Mouse (Mus musculus) inflammation-experienced regulatory T-cells (primary cell): ENCODE measurements around the gene Phf21a. TPM values are rescaled to one million over a fixed set of nuclear protein-coding genes. Genes with fewer than 3 reads are reported as not detected.

Experiments
- polyA plus RNA-seq, 2 experiments: library from polyadenylated mRNA; unstranded; fragments of 100-300 nt; shearing (Covaris generic); gene quantifications; one replicate each; pipeline ENCODE4 v1.2.1; 2017

The Phf21a gene
- polyA plus RNA-seq: 10 to 100 TPM; 53.8 to 62.4 TPM

DNA sequence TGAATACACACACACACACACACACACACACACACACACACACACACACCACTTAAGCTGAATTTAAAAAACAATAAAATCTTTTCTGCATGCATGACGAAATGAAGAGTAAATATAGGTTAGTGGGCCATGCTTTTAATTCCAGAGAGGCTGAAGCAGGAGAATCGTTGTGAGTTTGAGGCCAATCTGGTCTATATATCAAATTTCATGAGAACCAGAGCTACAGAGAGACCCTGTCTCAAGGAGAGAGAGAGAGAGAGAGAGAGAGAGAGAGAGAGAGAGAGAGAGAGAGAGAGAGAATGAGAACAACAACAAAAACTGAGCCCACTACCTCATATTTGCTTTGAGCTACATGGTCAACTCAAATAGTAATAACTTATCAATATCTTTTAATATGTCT is at the start of gene Phf21a:
Gene Phf21a (plus strand): TSS at position 301 of the 400 bp plus-strand sequence.

GRCm38 (mm10) chr2:92374514-92374913 is 281.6 kb downstream of the Phf21a start, which contains the start of the genes Pex16 and Large2:
TSS of gene Pex16 (plus strand) at chr2:92374676.
TSS of gene Large2 (minus strand) at chr2:92374869.

DNA sequence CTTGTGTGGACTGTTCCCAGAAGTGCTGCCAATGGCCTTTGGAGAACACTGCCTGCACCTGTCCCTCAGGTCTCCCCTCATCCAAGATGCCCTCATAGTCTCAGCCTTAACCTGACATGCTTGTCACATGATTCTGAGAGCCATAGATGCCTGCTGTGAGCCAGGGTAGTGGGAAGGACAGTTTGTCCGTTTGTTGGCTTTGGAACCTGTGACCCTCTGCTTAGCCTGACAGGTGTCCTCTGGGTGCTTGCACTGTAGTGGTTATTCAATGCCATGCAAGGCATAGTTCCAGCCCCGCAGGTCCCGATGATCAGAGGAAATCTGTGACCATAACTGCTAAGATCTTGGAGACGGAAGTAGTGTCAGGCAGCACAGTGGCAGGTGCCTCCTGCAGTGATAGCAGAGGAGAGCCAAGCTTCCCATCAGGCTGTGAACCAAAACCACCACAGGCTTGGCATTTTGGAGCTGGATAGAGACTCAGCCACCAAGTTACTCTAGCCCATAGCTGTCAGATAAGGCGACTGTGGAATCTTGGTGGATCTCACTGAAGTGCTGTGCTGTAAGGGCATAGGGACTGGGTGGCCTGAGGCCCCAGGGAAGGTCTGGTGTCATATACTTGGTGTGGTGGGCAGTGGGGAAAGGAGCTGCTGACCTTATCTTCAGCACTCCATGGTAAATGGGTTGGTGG is 289.1 kb downstream of the Phf21a start, which contains the start of gene 1700029I15Rik:
Gene 1700029I15Rik (plus strand): TSS at position 638 of the 688 bp plus-strand sequence.

GRCm38 (mm10) chr2:92401091-92401561 is 308.2 kb downstream of the Phf21a start, which contains the start of gene Mapk8ip1:
TSS of gene Mapk8ip1 (minus strand) at chr2:92401263.

Other genes with a start within 250 kb of the Phf21a start
- gene Chrm4, start 165.9 kb upstream of the Phf21a start, polyA plus RNA-seq: 1 to 10 TPM in 1 of 2 experiments, under 1 TPM in 1; 0.45 to 1.1 TPM
- gene Mdk, start 160.8 kb upstream of the Phf21a start, polyA plus RNA-seq: 1 to 10 TPM; 1.1 to 1.2 TPM
- under 1 TPM in 1 of 2 experiments, not detected in 1; 0.35 TPM for gene Gm9821, start 147.4 kb upstream of the Phf21a start, polyA plus RNA-seq
- gene Dgkz, start 117.3 kb upstream of the Phf21a start, polyA plus RNA-seq: 100 to 1,000 TPM; 315 to 316 TPM
- 1 to 10 TPM; 2.7 to 2.9 TPM for gene Creb3l1, start 68.6 kb upstream of the Phf21a start, polyA plus RNA-seq